Mouse (Mus musculus) kidney, postnatal 0 days (tissue): ENCODE measurements around the gene Rcbtb2. TPM values are rescaled to one million over a fixed set of nuclear protein-coding genes. Genes with fewer than 3 reads are reported as not detected.

ENCODE experiments used
- ATAC-seq: fragments of 200-750 bp; cut with Nextera tagmentation; replicated peaks from 2 replicates; pipeline ENCODE4 v1.8.0; 2017; ENCODE audit warnings: low read depth, moderate number of reproducible peaks, moderate TSS enrichment, moderate library complexity; ENCODE audit not compliant: low FRiP score
- DNase-seq: peaks from one replicate; pipeline ENCODE4 v3.0.0-alpha.2; 2016; ENCODE audit warnings: low spot score
- H3K27ac ChIP-seq: fragments of 300-500 bp; sonication (generic); 2 replicates; pipeline ENCODE4 v1.5.1; 2014; ENCODE audit warnings: mild to moderate bottlenecking
- H3K27me3 ChIP-seq: fragments of 300-500 bp; sonication (generic); 2 replicates; pipeline ENCODE4 v1.6.1; 2014; ENCODE audit warnings: low read length, mixed read lengths; ENCODE audit not compliant: insufficient read depth
- H3K36me3 ChIP-seq: fragments of 300-500 bp; sonication (generic); 2 replicates; pipeline ENCODE4 v1.6.1; 2014; ENCODE audit warnings: low read length, mixed read lengths; ENCODE audit not compliant: insufficient read depth
- H3K4me1 ChIP-seq: fragments of 300-500 bp; sonication (generic); replicated peaks from 2 replicates; pipeline ENCODE4 v1.6.1; 2014; ENCODE audit warnings: antibody characterized with exemption, low read length, mixed read lengths; ENCODE audit not compliant: insufficient read depth
- H3K4me2 ChIP-seq: fragments of 300-500 bp; sonication (generic); 2 replicates; pipeline ENCODE4 v1.6.1; 2014; ENCODE audit warnings: mild to moderate bottlenecking, low read length, moderate library complexity, mixed read lengths
- H3K4me3 ChIP-seq: fragments of 300-500 bp; sonication (generic); replicated peaks from 2 replicates; pipeline ENCODE4 v1.5.1; 2014; ENCODE audit warnings: low read depth, low read length
- H3K9ac ChIP-seq: fragments of 300-500 bp; sonication (generic); 2 replicates; pipeline ENCODE4 v1.6.1; 2014; ENCODE audit warnings: low read depth, low read length
- H3K9me3 ChIP-seq: fragments of 300-500 bp; sonication (generic); replicated peaks from 2 replicates; pipeline ENCODE4 v1.6.1; 2016; ENCODE audit warnings: low read length, inconsistent platforms, mixed read lengths
- CTCF ChIP-seq: IDR thresholded peaks from 2 replicates; pipeline ENCODE4 v1.5.1; 2016; ENCODE audit warnings: antibody characterized with exemption, low read depth, mild to moderate bottlenecking, moderate library complexity
- WGBS: fragments of 180-500 bp; shearing (Covaris S2); extraction: QIAGEN DNeasy Blood & Tissue Kit; methylation state at CpG from one replicate; pipeline ENCODE4 v1.1.7; 2014; 5-methylcytosine and 5-hydroxymethylcytosine counted together
- polyA plus RNA-seq: library from polyadenylated mRNA; unstranded; fragments of >200 nt; fragmentation: Nextera tagmentation; extraction: Ambion mirVana; gene quantifications from 2 replicates; pipeline ENCODE4 v1.2.1, GENCODE M21; 2015

Gene Rcbtb2
- polyA plus RNA-seq, 1 experiment from 2014 or later = 87.4 TPM

GRCm38 (mm10) chr14:73177961-73178360, 55.1 kb downstream of the Rcbtb2 start:
- H3K4me2 ChIP-seq = no peak overlapping the region
- H3K27ac ChIP-seq = no peak overlapping the region
- H3K9ac ChIP-seq = no peak overlapping the region
- WGBS = 88% methylated on average over 11 of the region's 11 CpGs
- DNase-seq = no peak
- no peak overlapping the region for H3K4me3 ChIP-seq
- H3K36me3 ChIP-seq = peaks cover 43% of the 10 kb centered on the region
- no peaks in the 10 kb centered on the region for H3K9me3 ChIP-seq
- no peaks in the 10 kb centered on the region for H3K4me1 ChIP-seq
- H3K27me3 ChIP-seq = no peaks in the 10 kb centered on the region
- ATAC-seq = no peak
- no peak for TF ChIP-seq CTCF

GRCm38 (mm10) chr14:73179221-73179681, 56.4 kb downstream of the Rcbtb2 start:
- ATAC-seq (peak; percentile 43), DNase-seq (peak; percentile 47)
- 67% methylated on average over 4 of the region's 4 CpGs for WGBS
- Histone ChIP-seq H3K36me3 (peaks cover 43% of the 10 kb centered on the region), H3K4me3 (no peak overlapping the region), H3K27me3 (no peaks in the 10 kb centered on the region), H3K4me2 (no peak overlapping the region), H3K27ac (peak overlapping the region; percentile 62), H3K9ac (no peak overlapping the region), H3K9me3 (no peaks in the 10 kb centered on the region), H3K4me1 (no peaks in the 10 kb centered on the region)
- TF ChIP-seq CTCF = no peak

GRCm38 (mm10) chr14:73180671-73181070, 57.8 kb downstream of the Rcbtb2 start:
- no peak overlapping the region for H3K4me3 ChIP-seq
- no peak for DNase-seq
- H3K27ac ChIP-seq = no peak overlapping the region
- H3K9ac ChIP-seq = no peak overlapping the region
- no peak overlapping the region for H3K4me2 ChIP-seq
- 48% methylated on average over 3 of the region's 3 CpGs for WGBS
- no peak for TF ChIP-seq CTCF
- ATAC-seq = 0 out of 2 replicates have a peak, but pooled peaks have one; percentile 25
- H3K36me3 ChIP-seq = peaks cover 31% of the 10 kb centered on the region
- H3K9me3 ChIP-seq = no peaks in the 10 kb centered on the region
- no peaks in the 10 kb centered on the region for H3K27me3 ChIP-seq
- no peaks in the 10 kb centered on the region for H3K4me1 ChIP-seq

GRCm38 (mm10) chr14:73181144-73181543, 58.3 kb downstream of the Rcbtb2 start:
- DNase-seq = no peak
- H3K27me3 ChIP-seq = no peaks in the 10 kb centered on the region

DNA sequence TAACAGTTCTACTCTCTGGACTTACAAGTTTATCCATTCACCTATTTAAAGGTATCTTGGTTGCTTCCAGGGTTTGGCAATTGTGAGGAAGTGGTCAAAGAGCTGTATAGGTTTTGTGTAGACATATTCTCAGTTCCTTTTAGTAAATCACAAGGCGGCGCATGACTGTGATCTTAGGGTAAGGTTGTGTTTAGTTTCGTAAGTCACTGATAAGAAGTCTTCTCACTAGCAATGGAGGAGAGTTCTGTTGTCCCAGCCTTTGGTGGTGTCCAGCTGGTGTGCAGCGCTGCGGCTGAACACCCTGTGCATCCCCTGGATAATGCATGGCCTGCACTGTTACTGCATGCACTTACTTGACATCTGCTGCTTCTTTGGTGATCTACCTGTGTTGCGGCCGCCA, 64.0 kb downstream of the Rcbtb2 start:
- WGBS = 80% methylated on average over 7 of the region's 7 CpGs
- H3K4me1 ChIP-seq = no peaks in the 10 kb centered on the region
- no peak for TF ChIP-seq CTCF
- no peak for ATAC-seq
- no peak overlapping the region for H3K27ac ChIP-seq
- DNase-seq = no peak
- no peak overlapping the region for H3K4me2 ChIP-seq
- H3K9ac ChIP-seq = no peak overlapping the region
- no peaks in the 10 kb centered on the region for H3K27me3 ChIP-seq
- H3K4me3 ChIP-seq = no peak overlapping the region
- H3K9me3 ChIP-seq = no peaks in the 10 kb centered on the region
- H3K36me3 ChIP-seq = peaks cover 3% of the 10 kb centered on the region; the same call in 1 of the 2 replicates

More at GRCm38 (mm10) chr14:73181144-73181543, 58.3 kb downstream of the Rcbtb2 start:
- Histone ChIP-seq H3K4me3 (no peak overlapping the region), H3K36me3 (peaks cover 26% of the 10 kb centered on the region), H3K4me1 (no peaks in the 10 kb centered on the region), H3K4me2 (no peak overlapping the region), H3K9ac (no peak overlapping the region), H3K27ac (no peak overlapping the region), H3K9me3 (no peaks in the 10 kb centered on the region)
- no peak for ATAC-seq
- WGBS = 59% methylated on average over 2 of the region's 2 CpGs
- TF ChIP-seq CTCF = no peak

DNA sequence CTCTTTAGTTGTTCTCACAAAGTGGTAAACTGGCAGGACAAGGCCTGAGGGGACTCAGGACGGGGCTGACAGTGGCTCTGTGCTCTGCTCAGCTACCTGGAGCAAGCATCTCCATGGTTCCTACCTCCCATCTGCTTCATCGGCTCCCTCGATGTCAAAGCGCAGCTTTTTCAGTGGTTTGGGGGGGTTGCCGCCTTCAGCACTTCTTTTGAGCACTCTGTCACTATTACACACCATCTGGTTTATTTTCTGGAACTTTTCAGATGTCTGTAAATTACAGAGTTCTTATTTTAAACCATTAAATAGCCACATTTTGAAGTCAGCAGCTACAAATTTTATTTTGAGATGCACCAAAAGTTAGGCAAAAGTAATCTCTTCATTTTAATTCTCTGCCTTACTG, 76.2 kb downstream of the Rcbtb2 start:
- 56% methylated on average over 5 of the region's 5 CpGs for WGBS
- Histone ChIP-seq H3K9ac (no peak overlapping the region), H3K9me3 (no peaks in the 10 kb centered on the region), H3K4me2 (no peak overlapping the region), H3K36me3 (0 out of 2 replicates have a peak, but pooled peaks cover 5% of the 10 kb centered on the region), H3K27me3 (no peaks in the 10 kb centered on the region), H3K4me3 (no peak overlapping the region), H3K4me1 (no peaks in the 10 kb centered on the region), H3K27ac (no peak overlapping the region)
- no peak for TF ChIP-seq CTCF
- ATAC-seq (no peak), DNase-seq (no peak)

DNA sequence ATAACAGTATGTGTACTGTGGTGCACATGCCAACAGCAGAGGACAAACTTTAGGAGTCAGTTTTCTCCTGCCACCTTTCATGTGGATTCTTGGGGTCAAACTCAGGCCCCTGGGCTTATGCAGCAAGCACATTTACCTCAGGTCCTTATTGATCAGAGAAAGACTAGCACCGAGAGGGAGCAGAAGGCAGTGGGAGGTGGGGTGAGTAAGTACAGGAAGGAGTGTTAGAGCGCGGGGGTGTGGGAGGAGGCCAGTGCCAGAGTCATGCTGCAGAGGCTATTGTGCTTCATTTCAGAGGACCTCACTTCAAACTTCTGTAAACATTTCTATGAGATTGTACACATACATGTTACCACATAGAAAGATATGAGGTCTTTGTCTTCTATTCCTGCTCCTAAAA, 78.6 kb downstream of the Rcbtb2 start:
- H3K36me3 ChIP-seq = peaks cover 3% of the 10 kb centered on the region; the same call in 1 of the 2 replicates
- H3K27me3 ChIP-seq = no peaks in the 10 kb centered on the region
- no peaks in the 10 kb centered on the region for H3K9me3 ChIP-seq
- TF ChIP-seq CTCF = no peak
- H3K9ac ChIP-seq = no peak overlapping the region
- ATAC-seq (no peak), DNase-seq (no peak)
- no peak overlapping the region for H3K4me3 ChIP-seq
- 32% methylated on average over 3 of the region's 3 CpGs for WGBS
- H3K27ac ChIP-seq = no peak overlapping the region
- no peaks in the 10 kb centered on the region for H3K4me1 ChIP-seq
- H3K4me2 ChIP-seq = no peak overlapping the region
